Mouse (Mus musculus) ES-E14 (cell line): ENCODE measurements around the gene Gipc2.

Experiments used
- CHD2 ChIP-seq: IDR thresholded peaks from 2 replicates; pipeline ENCODE4 v1.6.1; 2014; ENCODE audit warnings: mild to moderate bottlenecking, low read depth, low read length, inconsistent platforms
- MAFK ChIP-seq: IDR thresholded peaks from 2 replicates; pipeline ENCODE4 v1.6.1; 2014; ENCODE audit warnings: mild to moderate bottlenecking, low read depth, low read length, inconsistent platforms; ENCODE audit not compliant: insufficient read depth
- ZC3H11A ChIP-seq: IDR thresholded peaks from 2 replicates; pipeline ENCODE4 v1.6.1; 2012; ENCODE audit warnings: low read depth, mild to moderate bottlenecking, inconsistent platforms, low read length, borderline replicate concordance
- ZNF384 ChIP-seq: IDR thresholded peaks from 2 replicates; pipeline ENCODE4 v1.6.1; 2012; ENCODE audit warnings: low read depth, low read length, inconsistent platforms

- TF ChIP-seq ZC3H11A (no peak), MAFK (no peak), ZNF384 (no peak), CHD2 (no peak)
These were observed 43.3 kb upstream of the Gipc2 start for GRCm38 (mm10) chr3:152209177-152209966.
